Mouse (Mus musculus): Measurements from ENCODE around the gene Icmt. TPM values are rescaled to one million over a fixed set of nuclear protein-coding genes. Genes with fewer than 3 reads are reported as not detected.

The Icmt gene
- polyA plus RNA-seq, 1 experiment from 2014 or later = 22.6 TPM

DNA sequence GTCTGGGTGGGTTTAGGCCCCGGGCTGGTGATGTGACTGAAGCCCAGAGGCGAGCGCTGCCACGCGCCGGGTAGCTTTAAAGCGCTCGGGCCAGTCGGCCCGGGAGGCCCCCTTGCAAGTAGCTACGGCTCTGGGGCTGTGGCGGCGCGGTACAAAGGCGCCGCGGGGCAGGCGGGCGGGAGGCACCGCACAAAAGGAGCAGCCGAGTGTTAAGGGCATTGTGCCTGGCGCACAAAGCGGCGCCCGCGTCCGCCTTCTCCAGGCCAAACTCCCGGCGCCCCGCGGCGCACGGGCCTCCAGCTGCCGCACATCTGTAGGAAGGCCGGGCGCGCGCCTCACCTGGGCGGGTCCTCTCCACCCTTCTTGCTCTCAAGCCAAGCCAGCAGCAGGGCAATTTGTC is 6.6 kb upstream of the Icmt start:
- Histone ChIP-seq H3K4me1 (ENCODE audit: control insufficient read depth, insufficient read depth, low read length) (peaks cover 15% of the 10 kb centered on the region; the same call in 1 of the 2 replicates), H3K27me3 (ENCODE audit: control insufficient read depth, insufficient read depth, low read length) (peaks cover 53% of the 10 kb centered on the region), H3K36me3 (ENCODE audit: control insufficient read depth, insufficient read depth, low read length) (no peaks in the 10 kb centered on the region), H3K9ac (replicated peaks; ENCODE audit: low read depth, low read length) (no peak overlapping the region), H3K9me3 (ENCODE audit: control insufficient read depth, low read depth, low read length) (no peaks in the 10 kb centered on the region), H3K4me3 (ENCODE audit: low read depth, low read length) (peak overlapping the region; percentile 8), H3K4me2 (replicated peaks; ENCODE audit: low read depth, low read length) (peak overlapping the region; percentile 37), H3K27ac (ENCODE audit: low read length) (no peak overlapping the region)
- WGBS = under 1% methylated on average over 39 of the region's 39 CpGs
- ATAC-seq (ENCODE audit: insufficient number of reproducible peaks, insufficient read depth, low FRiP score, low read depth) = no peak

GRCm38 (mm10) chr4:152290991-152291390 is 6.0 kb upstream of the Icmt start:
- H3K27ac ChIP-seq (ENCODE audit: low read length) = no peak overlapping the region
- peaks cover 48% of the 10 kb centered on the region for H3K27me3 ChIP-seq (ENCODE audit: control insufficient read depth, insufficient read depth, low read length)
- H3K36me3 ChIP-seq (ENCODE audit: control insufficient read depth, insufficient read depth, low read length) = no peaks in the 10 kb centered on the region
- WGBS = 25% methylated on average over 11 of the region's 11 CpGs
- no peak for ATAC-seq (ENCODE audit: insufficient number of reproducible peaks, insufficient read depth, low FRiP score, low read depth)
- no peak overlapping the region for H3K4me3 ChIP-seq (ENCODE audit: low read depth, low read length)
- H3K9me3 ChIP-seq (ENCODE audit: control insufficient read depth, low read depth, low read length) = no peaks in the 10 kb centered on the region
- no peak overlapping the region for H3K9ac ChIP-seq (replicated peaks; ENCODE audit: low read depth, low read length)
- H3K4me1 ChIP-seq (ENCODE audit: control insufficient read depth, insufficient read depth, low read length) = peaks cover 19% of the 10 kb centered on the region; the same call in 1 of the 2 replicates
- H3K4me2 ChIP-seq (replicated peaks; ENCODE audit: low read depth, low read length) = 0 out of 2 replicates have a peak overlapping the region, but pooled peaks have one; percentile 37

GRCm38 (mm10) chr4:152291562-152291961 is 5.5 kb upstream of the Icmt start, which contains the start of gene Hes3:
Gene Hes3 (minus strand): TSS chr4:152291662.
- Histone ChIP-seq H3K36me3 (ENCODE audit: control insufficient read depth, insufficient read depth, low read length) (no peaks in the 10 kb centered on the region), H3K4me1 (ENCODE audit: control insufficient read depth, insufficient read depth, low read length) (peaks cover 19% of the 10 kb centered on the region; the same call in 1 of the 2 replicates), H3K27me3 (ENCODE audit: control insufficient read depth, insufficient read depth, low read length) (peaks cover 43% of the 10 kb centered on the region), H3K9me3 (ENCODE audit: control insufficient read depth, low read depth, low read length) (no peaks in the 10 kb centered on the region), H3K27ac (ENCODE audit: low read length) (no peak within 1 kb of the TSS), H3K9ac (replicated peaks; ENCODE audit: low read depth, low read length) (no peak within 1 kb of the TSS), H3K4me2 (replicated peaks; ENCODE audit: low read depth, low read length) (peak within 1 kb of the TSS; percentile 37), H3K4me3 (ENCODE audit: low read depth, low read length) (peak within 1 kb of the TSS; percentile 8; the same call in 1 of the 2 replicates)
- no peak for ATAC-seq (ENCODE audit: insufficient number of reproducible peaks, insufficient read depth, low FRiP score, low read depth)
- WGBS = 33% methylated on average over 6 of the region's 6 CpGs

- Histone ChIP-seq H3K9me3 (ENCODE audit: control insufficient read depth, low read depth, low read length) (no peaks in the 10 kb centered on the region), H3K9ac (replicated peaks; ENCODE audit: low read depth, low read length) (no peak overlapping the region), H3K4me2 (replicated peaks; ENCODE audit: low read depth, low read length) (no peak overlapping the region), H3K4me1 (ENCODE audit: control insufficient read depth, insufficient read depth, low read length) (peaks cover 19% of the 10 kb centered on the region; the same call in 1 of the 2 replicates), H3K4me3 (ENCODE audit: low read depth, low read length) (no peak overlapping the region), H3K36me3 (ENCODE audit: control insufficient read depth, insufficient read depth, low read length) (no peaks in the 10 kb centered on the region), H3K27me3 (ENCODE audit: control insufficient read depth, insufficient read depth, low read length) (peaks cover 36% of the 10 kb centered on the region), H3K27ac (ENCODE audit: low read length) (no peak overlapping the region)
- no peak for ATAC-seq (ENCODE audit: insufficient number of reproducible peaks, insufficient read depth, low FRiP score, low read depth)
- WGBS = 14% methylated on average over 12 of the region's 12 CpGs
Observed at GRCm38 (mm10) chr4:152292102-152292765, 4.8 kb upstream of the Icmt start.

DNA sequence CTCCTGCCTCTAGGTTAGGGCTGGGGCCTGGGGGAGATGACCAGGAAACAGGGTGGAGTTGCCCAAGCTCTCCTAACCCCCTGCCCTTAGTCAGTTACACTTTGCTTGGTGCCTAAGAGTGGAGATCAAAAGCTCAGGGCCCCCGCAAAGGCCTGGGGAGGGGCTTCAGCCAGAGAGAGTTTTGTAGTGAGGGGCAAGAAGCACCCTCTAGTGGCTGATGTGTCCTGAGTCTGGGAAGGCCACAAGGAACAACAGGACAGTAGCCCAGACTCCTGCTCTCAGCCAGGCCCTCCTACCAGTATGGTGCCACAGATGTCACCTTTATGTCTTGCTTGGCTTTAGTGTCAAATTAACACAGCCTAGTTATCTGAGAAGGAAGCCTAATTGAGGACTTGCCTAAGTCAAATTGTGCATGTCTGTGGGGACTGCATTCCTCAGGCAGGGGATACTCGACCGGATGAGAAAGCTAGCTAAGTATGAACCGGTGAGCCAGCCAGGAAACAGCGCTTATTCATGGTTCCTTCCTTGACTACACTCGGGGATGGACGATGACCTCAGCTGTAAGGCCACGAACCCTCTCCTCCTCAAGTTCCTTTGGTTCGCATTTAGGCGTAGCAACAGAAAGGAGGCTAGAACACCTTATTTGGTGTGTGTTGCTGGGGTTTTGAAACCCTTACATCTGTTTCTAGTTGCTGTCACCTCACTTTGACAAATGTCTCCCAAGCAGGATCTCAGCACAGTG is 2.7 kb upstream of the Icmt start:
- peaks cover 27% of the 10 kb centered on the region for H3K4me1 ChIP-seq (ENCODE audit: control insufficient read depth, insufficient read depth, low read length)
- no peak overlapping the region for H3K4me2 ChIP-seq (replicated peaks; ENCODE audit: low read depth, low read length)
- 52% methylated on average over 10 of the region's 10 CpGs for WGBS
- H3K9ac ChIP-seq (replicated peaks; ENCODE audit: low read depth, low read length) = no peak overlapping the region
- no peak overlapping the region for H3K27ac ChIP-seq (ENCODE audit: low read length)
- ATAC-seq (ENCODE audit: insufficient number of reproducible peaks, insufficient read depth, low FRiP score, low read depth) = no peak
- H3K36me3 ChIP-seq (ENCODE audit: control insufficient read depth, insufficient read depth, low read length) = no peaks in the 10 kb centered on the region
- no peak overlapping the region for H3K4me3 ChIP-seq (ENCODE audit: low read depth, low read length)
- no peaks in the 10 kb centered on the region for H3K9me3 ChIP-seq (ENCODE audit: control insufficient read depth, low read depth, low read length)
- peaks cover 22% of the 10 kb centered on the region for H3K27me3 ChIP-seq (ENCODE audit: control insufficient read depth, insufficient read depth, low read length)

GRCm38 (mm10) chr4:152295916-152296315 is 1.1 kb upstream of the Icmt start:
- no peak overlapping the region for H3K4me3 ChIP-seq (ENCODE audit: low read depth, low read length)
- no peaks in the 10 kb centered on the region for H3K9me3 ChIP-seq (ENCODE audit: control insufficient read depth, low read depth, low read length)
- ATAC-seq (ENCODE audit: insufficient number of reproducible peaks, insufficient read depth, low FRiP score, low read depth) = no peak
- H3K9ac ChIP-seq (replicated peaks; ENCODE audit: low read depth, low read length) = no peak overlapping the region
- H3K27me3 ChIP-seq (ENCODE audit: control insufficient read depth, insufficient read depth, low read length) = peaks cover 9% of the 10 kb centered on the region; the same call in 1 of the 2 replicates
- H3K36me3 ChIP-seq (ENCODE audit: control insufficient read depth, insufficient read depth, low read length) = peaks cover 4% of the 10 kb centered on the region; the same call in 1 of the 2 replicates
- 35% methylated on average over 4 of the region's 4 CpGs for WGBS
- no peak overlapping the region for H3K4me2 ChIP-seq (replicated peaks; ENCODE audit: low read depth, low read length)
- peak overlapping the region; percentile 52; the same call in 1 of the 2 replicates for H3K27ac ChIP-seq (ENCODE audit: low read length)
- peaks cover 21% of the 10 kb centered on the region for H3K4me1 ChIP-seq (ENCODE audit: control insufficient read depth, insufficient read depth, low read length)

- Histone ChIP-seq H3K4me3 (ENCODE audit: low read depth, low read length) (peak overlapping the region; percentile 71), H3K27ac (ENCODE audit: low read length) (no peak overlapping the region; the same call in 1 of the 2 replicates), H3K9me3 (ENCODE audit: control insufficient read depth, low read depth, low read length) (no peaks in the 10 kb centered on the region), H3K9ac (replicated peaks; ENCODE audit: low read depth, low read length) (no peak overlapping the region; the same call in 1 of the 2 replicates), H3K27me3 (ENCODE audit: control insufficient read depth, insufficient read depth, low read length) (peaks cover 4% of the 10 kb centered on the region; the same call in 1 of the 2 replicates), H3K4me2 (replicated peaks; ENCODE audit: low read depth, low read length) (peak overlapping the region; percentile 47), H3K4me1 (ENCODE audit: control insufficient read depth, insufficient read depth, low read length) (peaks cover 21% of the 10 kb centered on the region), H3K36me3 (ENCODE audit: control insufficient read depth, insufficient read depth, low read length) (peaks cover 9% of the 10 kb centered on the region; the same call in 1 of the 2 replicates)
- no peak for ATAC-seq (ENCODE audit: insufficient number of reproducible peaks, insufficient read depth, low FRiP score, low read depth)
- 9% methylated on average over 8 of the region's 8 CpGs for WGBS
Observed at GRCm38 (mm10) chr4:152296371-152296770, 656 bp upstream of the Icmt start.

GRCm38 (mm10) chr4:152298836-152299235 is 1.8 kb downstream of the Icmt start:
- no peaks in the 10 kb centered on the region for H3K9me3 ChIP-seq (ENCODE audit: control insufficient read depth, low read depth, low read length)
- no peak overlapping the region for H3K27ac ChIP-seq (ENCODE audit: low read length)
- H3K4me3 ChIP-seq (ENCODE audit: low read depth, low read length) = no peak overlapping the region
- H3K9ac ChIP-seq (replicated peaks; ENCODE audit: low read depth, low read length) = 0 out of 2 replicates have a peak overlapping the region, but pooled peaks have one; percentile 89
- peaks cover 12% of the 10 kb centered on the region for H3K4me1 ChIP-seq (ENCODE audit: control insufficient read depth, insufficient read depth, low read length)
- no peak overlapping the region for H3K4me2 ChIP-seq (replicated peaks; ENCODE audit: low read depth, low read length)
- no peaks in the 10 kb centered on the region for H3K27me3 ChIP-seq (ENCODE audit: control insufficient read depth, insufficient read depth, low read length)
- H3K36me3 ChIP-seq (ENCODE audit: control insufficient read depth, insufficient read depth, low read length) = peaks cover 28% of the 10 kb centered on the region
- 84% methylated on average over 14 of the region's 14 CpGs for WGBS
- ATAC-seq (ENCODE audit: insufficient number of reproducible peaks, insufficient read depth, low FRiP score, low read depth) = no peak

All from stomach, embryonic 14.5 days (tissue).